Mouse (Mus musculus) MEL (cell line): ENCODE measurements around the gene Cops4.

Source experiments
- CTCF ChIP-seq, 3 experiments: IDR thresholded peaks in 2 of 3; conservative IDR thresholded peaks in 1 of 3; 2 replicates each; pipeline ENCODE4 v1.5.1; 2011 to 2012; ENCODE audit warnings: low read length in 3 of 3, low read depth in 2 of 3, mild to moderate bottlenecking in 2 of 3, improper control_type of control experiment in 1 of 3, inconsistent platforms in 1 of 3, mixed read lengths in 1 of 3, moderate library complexity in 1 of 3; ENCODE audit not compliant: control insufficient read depth in 1 of 3, insufficient read depth in 1 of 3, poor library complexity in 1 of 3, severe bottlenecking in 1 of 3
- GATA1 ChIP-seq: IDR thresholded peaks from 2 replicates; pipeline ENCODE4 v1.6.1; 2011; ENCODE audit warnings: low read depth, low read length, improper control_type of control experiment
- KAT2A ChIP-seq: conservative IDR thresholded peaks from 2 replicates; pipeline ENCODE4 v1.6.1; 2012; ENCODE audit warnings: low read depth, low read length, improper control_type of control experiment, inconsistent platforms
- MAZ ChIP-seq: IDR thresholded peaks from 2 replicates; pipeline ENCODE4 v1.6.1; 2012; ENCODE audit warnings: low read depth, mild to moderate bottlenecking, inconsistent platforms, low read length, improper control_type of control experiment
- NELFE ChIP-seq: IDR thresholded peaks from 2 replicates; pipeline ENCODE4 v1.6.1; 2011; ENCODE audit warnings: low read depth, low read length, improper control_type of control experiment
- POLR2A ChIP-seq, 2 experiments: IDR thresholded peaks; 2 replicates each; pipeline ENCODE4 v1.6.1; 2011 to 2012; ENCODE audit warnings: low read length in 2 of 2, mild to moderate bottlenecking in 2 of 2, control low read depth in 1 of 2, improper control_type of control experiment in 1 of 2, low read depth in 1 of 2, moderate library complexity in 1 of 2; ENCODE audit not compliant: control insufficient read depth in 1 of 2, insufficient read depth in 1 of 2, poor library complexity in 1 of 2
- SMC3 ChIP-seq: IDR thresholded peaks from 2 replicates; pipeline ENCODE4 v1.6.1; 2011; ENCODE audit warnings: low read depth, low read length, improper control_type of control experiment
- TBP ChIP-seq: IDR thresholded peaks from 2 replicates; pipeline ENCODE4 v1.8.0; 2011; ENCODE audit warnings: low read depth, low read length, improper control_type of control experiment
- UBTF ChIP-seq: IDR thresholded peaks from 2 replicates; pipeline ENCODE4 v1.6.1; 2012; ENCODE audit warnings: low read depth, mild to moderate bottlenecking, inconsistent platforms, low read length, improper control_type of control experiment, moderate library complexity, borderline replicate concordance; ENCODE audit not compliant: insufficient read depth

- TF ChIP-seq POLR2A (IDR thresholded peaks at IDR 0.05; ENCODE audit: control insufficient read depth in 1 of 2, insufficient read depth in 1 of 2, low read depth in 1 of 2, low read length in 2 of 2, poor library complexity in 1 of 2) (no peak), NELFE (no peak), UBTF (no peak), CTCF (IDR thresholded peaks at IDR 0.05 in 2 of 3, conservative IDR thresholded peaks at IDR 0.05 in 1 of 3; ENCODE audit: control insufficient read depth in 1 of 3, insufficient read depth in 1 of 3, low read depth in 2 of 3, low read length in 3 of 3, poor library complexity in 1 of 3, severe bottlenecking in 1 of 3) (no peak), TBP (no peak; the same call in 1 of the 2 replicates), MAZ (no peak), SMC3 (no peak), KAT2A (no peak), GATA1 (no peak)
Observed at GRCm38 (mm10) chr5:100585657-100586056, 67.5 kb downstream of the Cops4 start.
